In genomic region chr13:56634920-56635319, GRCm38 (mm10) we compare ENCODE assay signal across 8 mouse cellular contexts. TPM values are rescaled to one million over a fixed set of nuclear protein-coding genes. Genes with fewer than 3 reads are reported as not detected.
DNase-seq lines count a peak whose midpoint lies in the region; ATAC-seq lines count a peak whose summit lies in the region.

No protein-coding gene starts in this region.

- 0 out of 2 replicates have a peak, but pooled peaks cover 2% of the 10 kb centered on the region for H3K36me3 ChIP-seq in liver, embryonic 11.5 days (ENCODE audit: control insufficient read depth, insufficient read depth, low read length)

- H3K4me1 ChIP-seq in brown adipose tissue, adult 24 weeks (ENCODE audit: control insufficient read depth, insufficient read depth, insufficient read length, low read length), result peaks cover 20% of the 10 kb centered on the region
- 0 out of 2 replicates have a peak, but pooled peaks cover 3% of the 10 kb centered on the region for H3K4me1 ChIP-seq in liver, embryonic 11.5 days (replicated peaks; ENCODE audit: control insufficient read depth, insufficient read depth, low read length)

- ATAC-seq in liver, embryonic 11.5 days (replicated peaks; ENCODE audit: low FRiP score), result no peak
- no peak for ATAC-seq in erythroid progenitor cell, adult 5-6 weeks (replicated peaks; ENCODE audit: low FRiP score, poor library complexity, severe bottlenecking)

- no peak overlapping the region for H3K4me3 ChIP-seq in brown adipose tissue, adult 24 weeks (ENCODE audit: insufficient read depth, low read depth, low read length)
- no peak overlapping the region for H3K4me3 ChIP-seq in liver, embryonic 11.5 days (ENCODE audit: low read depth, low read length)

- H3K4me2 ChIP-seq in liver, embryonic 11.5 days, result no peak overlapping the region

- H3K9ac ChIP-seq in liver, embryonic 11.5 days (ENCODE audit: low read depth, low read length), result no peak overlapping the region

- H3K27me3 ChIP-seq in liver, embryonic 11.5 days (replicated peaks; ENCODE audit: control insufficient read depth, insufficient read depth, low read length), result no peaks in the 10 kb centered on the region

- peak; percentile 51 for DNase-seq in adrenal gland, postnatal 14 days
- DNase-seq in adrenal gland, adult 18-20 months (ENCODE audit: low spot score in 2 of 2), result no peak
- DNase-seq in heart, postnatal 14 days, result peak; percentile 46 to 56
- DNase-seq in liver, embryonic 11.5 days (ENCODE audit: low spot score), result no peak
- no peak for DNase-seq in ovary, postnatal 14 days (ENCODE audit: low spot score)
- DNase-seq in left cerebral cortex, postnatal 14 days (ENCODE audit: low spot score in 2 of 2), result no peak

- intact Hi-C loops in heart, postnatal 14 days (cut with DNase I), result no loop called here
- intact Hi-C loops in left cerebral cortex, postnatal 14 days (cut with DNase I), result no loop called here

- no peaks in the 10 kb centered on the region for H3K9me3 ChIP-seq in liver, embryonic 11.5 days (ENCODE audit: control insufficient read depth, low read length)

- peak overlapping the region; percentile 35 for H3K27ac ChIP-seq in brown adipose tissue, adult 24 weeks (replicated peaks; ENCODE audit: low read depth, low read length)
- H3K27ac ChIP-seq in liver, embryonic 11.5 days (ENCODE audit: low read depth, low read length), result peak overlapping the region; percentile 22; the same call in 1 of the 2 replicates

- 31% methylated on average over 7 of the region's 7 CpGs for WGBS in liver, embryonic 11.5 days

RNA-seq across cellular contexts. Expression of gene Tgfbi, which starts 25.6 kb away (rescaled TPM):
- 40.1 and 59.6 TPM in 2 replicates for total RNA-seq in adrenal gland, postnatal 14 days (2021)
- total RNA-seq in adrenal gland, adult 18-20 months (2021), result 10 to 100 TPM; 38.3 to 86.5 TPM
- 17.9 and 18.3 TPM in 2 replicates for polyA plus RNA-seq in brown adipose tissue, adult 24 weeks (2012; ENCODE audit: insufficient read depth, insufficient read length, missing spikeins)
- total RNA-seq in heart, postnatal 14 days (2021), result 10 to 100 TPM; 17.1 to 22.3 TPM
- polyA plus RNA-seq in liver, embryonic 11.5 days (2014; fragmentation: Nextera tagmentation; extraction: Ambion mirVana), result 27.6 and 28.2 TPM in 2 replicates
- 10.1 and 20.5 TPM in 2 replicates for total RNA-seq in erythroid progenitor cell, adult 5-6 weeks (2015; ENCODE audit: low replicate concordance)
- 9.9 and 12.9 TPM in 2 replicates for total RNA-seq in erythroid progenitor cell, adult 5-6 weeks (2017; ENCODE audit: low replicate concordance)
- total RNA-seq in left cerebral cortex, postnatal 14 days (2021), result 1 to 10 TPM; 3.5 TPM

Comparison
In these comparisons a context has a peak if more than half of its experiments do, and no peak if none do; other contexts are left out.
1. DNase-seq: peak in adrenal gland, postnatal 14 days (single experiment) and heart, postnatal 14 days (2 of 2); none in adrenal gland, adult 18-20 months (0 of 2), liver, embryonic 11.5 days (single experiment), ovary, postnatal 14 days (single experiment) and left cerebral cortex, postnatal 14 days (0 of 2).